ENCODE assay signal across 12 mouse cellular contexts in genomic region chr13:57686437-57686836, GRCm38 (mm10).
"Had no signal": no experiment of that assay in that cellular context is flagged by ENCODE, and none has a peak within 500 bp of the region (broad histone marks: within the 10 kb centered on the region; RNA-seq: fewer than 3 reads in every experiment).

No protein-coding gene starts in this region.

- H3K27me3 ChIP-seq: limb, embryonic 15.5 days; midbrain, embryonic 13.5 days had no signal

- H3K4me2 ChIP-seq: limb, embryonic 15.5 days; midbrain, embryonic 13.5 days had no signal

- H3K4me3 ChIP-seq: limb, embryonic 15.5 days; midbrain, embryonic 13.5 days had no signal

- H3K4me1 ChIP-seq: limb, embryonic 15.5 days; midbrain, embryonic 13.5 days had no signal

- H3K9ac ChIP-seq: limb, embryonic 15.5 days; liver, embryonic 14.5 days; midbrain, embryonic 13.5 days had no signal

- H3K9me3 ChIP-seq: limb, embryonic 15.5 days; midbrain, embryonic 13.5 days had no signal

- DNase-seq: kidney, adult 8-10 months; kidney, postnatal 25 days; lung, adult 18-20 months; spleen, adult 18-20 months; thymus, adult 2 months; thymus, postnatal 25 days had no signal

- H3K27ac ChIP-seq: limb, embryonic 15.5 days; liver, embryonic 14.5 days; midbrain, embryonic 13.5 days had no signal

- ATAC-seq: hindbrain, embryonic 16.5 days; inflammation-experienced regulatory T-cells, adult 6 months; intestine, postnatal 0 days; midbrain, embryonic 13.5 days had no signal

- H3K36me3 ChIP-seq: limb, embryonic 15.5 days; midbrain, embryonic 13.5 days had no signal
